In the genomic region with DNA sequence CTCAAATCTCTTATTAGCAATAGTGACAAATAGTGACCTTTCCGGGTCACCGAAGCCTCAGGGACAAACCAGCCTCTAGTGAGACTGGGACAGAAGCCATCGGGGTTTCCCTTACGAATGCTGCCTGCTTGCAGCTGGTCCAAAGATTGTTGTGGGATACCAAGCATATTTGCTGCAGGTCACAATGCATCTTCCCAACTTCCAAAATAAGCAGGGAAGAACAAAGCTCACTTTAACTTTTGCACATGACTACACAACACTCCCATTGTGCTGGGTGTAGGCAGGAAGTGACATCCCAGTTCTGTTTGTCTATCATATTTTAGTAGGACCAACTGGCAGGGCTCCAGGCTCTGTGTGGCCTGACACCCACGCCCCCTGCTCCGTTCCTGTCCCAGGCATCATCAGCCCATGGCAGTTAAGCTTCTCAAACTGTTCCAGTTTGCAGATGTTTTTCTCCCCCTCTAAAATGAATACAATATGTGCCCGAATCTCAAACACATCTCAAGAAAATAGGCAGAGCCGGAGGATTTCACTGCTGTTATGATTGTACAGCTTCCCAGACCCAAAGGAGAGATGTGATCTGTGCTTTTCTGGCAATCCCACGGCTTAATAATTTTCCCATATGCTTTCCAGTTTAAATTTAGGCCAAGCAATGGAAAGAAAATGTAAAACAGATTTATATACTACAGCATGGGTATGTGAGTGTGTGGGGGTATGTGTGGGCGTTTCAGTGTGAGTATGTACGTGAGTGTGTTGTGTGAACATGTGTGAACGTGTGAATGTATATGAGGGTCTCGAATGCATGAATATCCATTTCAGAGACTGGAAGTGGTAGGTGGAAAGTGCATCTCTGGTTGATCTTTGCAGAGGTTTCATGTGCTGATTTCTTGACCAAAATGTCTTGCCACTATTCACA, we compare ENCODE assay signal across 9 mouse cellular contexts. TPM values are rescaled to one million over a fixed set of nuclear protein-coding genes. Genes with fewer than 3 reads are reported as not detected.
A peak's percentile ranks its signal among the peaks of the same experiment; 100 is the strongest.
DNase-seq lines count a peak whose midpoint lies in the region; TF ChIP-seq lines count a peak whose summit lies in the region.
"Had no signal": no experiment of that assay in that cellular context is flagged by ENCODE, and none has a peak within 500 bp of the region (broad histone marks: within the 10 kb centered on the region; RNA-seq: fewer than 3 reads in every experiment).

No protein-coding gene starts in this region.

- H3K27me3 ChIP-seq in kidney, adult 2 months (replicated peaks; ENCODE audit: control insufficient read depth, insufficient read depth, low read length): no peaks in the 10 kb centered on the region

- H3K27ac ChIP-seq in kidney, adult 2 months (ENCODE audit: insufficient read depth, low read depth, low read length): no peak overlapping the region

- H3K36me3 ChIP-seq in kidney, adult 2 months (ENCODE audit: control insufficient read depth, insufficient read depth, low read length): peaks cover 3% of the 10 kb centered on the region

- TF ChIP-seq CTCF in kidney, adult 2 months (conservative IDR thresholded peaks at IDR 0.05; ENCODE audit: insufficient read depth, insufficient read length, low read depth, low read length): no peak

- no peak overlapping the region for H3K4me3 ChIP-seq in kidney, adult 2 months (ENCODE audit: insufficient read depth, low read depth, low read length)
- H3K4me3 ChIP-seq: erythroblast, embryonic 14.5 days had no signal

- peak; percentile 24 for DNase-seq in kidney, adult 2 months
- DNase-seq in kidney, adult 18-20 months: no peak
- DNase-seq in embryo, embryonic 10.5 days (ENCODE audit: low spot score): peak; percentile 14
- DNase-seq in gastrocnemius, postnatal 10 days: peak; percentile 66
- DNase-seq in retina, embryonic 14.5 days (ENCODE audit: low spot score): peak; percentile 36
- DNase-seq in layer of hippocampus, postnatal 25 days (ENCODE audit: extremely low spot score in 1 of 2, low spot score in 1 of 2): no peak
- no peak for DNase-seq in thymus, postnatal 10 days (ENCODE audit: low spot score in 2 of 2)
- no peak for DNase-seq in ovary, adult 18-20 months (ENCODE audit: low spot score)

- no peak for TF ChIP-seq POLR2A in kidney, adult 2 months (IDR thresholded peaks at IDR 0.05; ENCODE audit: low read depth, low read length)

- 73% methylated on average over 13 of the region's 13 CpGs for WGBS in kidney, adult 2 months

- H3K4me1 ChIP-seq in kidney, adult 2 months (ENCODE audit: control insufficient read depth, insufficient read depth, low read length): no peaks in the 10 kb centered on the region

RNA-seq across cellular contexts. Expression of gene Fbxo48, which starts 55.5 kb away (rescaled TPM):
- polyA plus RNA-seq in kidney, adult 2 months (2012; rRNA removed): 0.08 and 0.11 TPM in 2 replicates
- 1 to 10 TPM in 1 of 2 experiments, under 1 TPM in 1; 0.89 to 1.1 TPM for total RNA-seq in gastrocnemius, postnatal 10 days (2021)
- 1 to 10 TPM in 1 of 2 experiments, under 1 TPM in 1; 0.86 to 1.9 TPM for total RNA-seq in layer of hippocampus, postnatal 25 days (2021)

Comparison
In these comparisons a context has a peak if more than half of its experiments do, and no peak if none do; other contexts are left out.
1. DNase-seq: peak in kidney, adult 2 months (single experiment), embryo, embryonic 10.5 days (single experiment), gastrocnemius, postnatal 10 days (single experiment) and retina, embryonic 14.5 days (single experiment); none in kidney, adult 18-20 months (single experiment), layer of hippocampus, postnatal 25 days (0 of 2), thymus, postnatal 10 days (0 of 2) and ovary, adult 18-20 months (single experiment).